Mouse (Mus musculus): Measurements from ENCODE around the gene Glb1l.

GRCm38 (mm10) chr1:75208967-75209678, 1.5 kb downstream of the Glb1l start:
- no peak for TF ChIP-seq GATA1 (IDR thresholded peaks at IDR 0.05; ENCODE audit: borderline replicate concordance, low read length)
- no peak for TF ChIP-seq FLI1 (IDR thresholded peaks at IDR 0.05; ENCODE audit: low read length)

Measured in megakaryocyte, embryonic 14.5 days (primary cell).